Mouse (Mus musculus) midbrain, embryonic 16.5 days (tissue): ENCODE measurements around the gene Plekha3. TPM values are rescaled to one million over a fixed set of nuclear protein-coding genes. Genes with fewer than 3 reads are reported as not detected.

Experiments used
- ATAC-seq: fragments of 200-750 bp; cut with Nextera tagmentation; 2 replicates; pipeline ENCODE4 v1.8.0; 2017; ENCODE audit warnings: moderate TSS enrichment
- H3K27ac ChIP-seq: fragments of 300-500 bp; sonication (generic); 2 replicates; pipeline ENCODE4 v1.5.1; 2014; ENCODE audit warnings: mild to moderate bottlenecking, low read length, mixed read lengths
- H3K27me3 ChIP-seq: fragments of 300-500 bp; sonication (generic); 2 replicates; pipeline ENCODE4 v1.6.1; 2014; ENCODE audit warnings: low read depth, low read length, mixed read lengths; ENCODE audit not compliant: control insufficient read depth, insufficient read depth
- H3K36me3 ChIP-seq: fragments of 300-500 bp; sonication (generic); 2 replicates; pipeline ENCODE4 v1.6.1; 2014; ENCODE audit warnings: mild to moderate bottlenecking, low read length, moderate library complexity, mixed read lengths; ENCODE audit not compliant: control insufficient read depth, insufficient read depth
- H3K4me1 ChIP-seq: fragments of 300-500 bp; sonication (generic); 2 replicates; pipeline ENCODE4 v1.6.1; 2014; ENCODE audit warnings: mild to moderate bottlenecking, low read length, mixed read lengths; ENCODE audit not compliant: control insufficient read depth, insufficient read depth
- H3K4me2 ChIP-seq: fragments of 300-500 bp; sonication (generic); 2 replicates; pipeline ENCODE4 v1.6.1; 2014; ENCODE audit warnings: mild to moderate bottlenecking, low read length, mixed read lengths
- H3K4me3 ChIP-seq: fragments of 300-500 bp; sonication (generic); 2 replicates; pipeline ENCODE4 v1.5.1; 2014; ENCODE audit warnings: low read depth, mild to moderate bottlenecking, low read length, moderate library complexity, mixed read lengths
- H3K9ac ChIP-seq: fragments of 300-500 bp; sonication (generic); 2 replicates; pipeline ENCODE4 v1.6.1; 2014; ENCODE audit warnings: low read depth, low read length, mixed read lengths
- H3K9me3 ChIP-seq: fragments of 300-500 bp; sonication (generic); replicated peaks from 2 replicates; pipeline ENCODE4 v1.6.1; 2014; ENCODE audit warnings: mild to moderate bottlenecking, low read length, mixed read lengths; ENCODE audit not compliant: control insufficient read depth, poor library complexity, severe bottlenecking
- WGBS: fragments of 180-500 bp; shearing (Covaris S2); extraction: QIAGEN DNeasy Blood & Tissue Kit; methylation state at CpG from one replicate; pipeline ENCODE4 v1.1.7; 2014; 5-methylcytosine and 5-hydroxymethylcytosine counted together
- polyA plus RNA-seq: library from polyadenylated mRNA; unstranded; fragments of >200 nt; fragmentation: Nextera tagmentation; extraction: Ambion mirVana; gene quantifications from 2 replicates; pipeline ENCODE4 v1.2.1, GENCODE M21; 2015

The Plekha3 gene
- polyA plus RNA-seq: 5.5 and 6.8 TPM in 2 replicates

GRCm38 (mm10) chr2:76674725-76675427, at the start of gene Plekha3:
Plekha3 (plus strand) TSS chr2:76675281.
- peak within 1 kb of the TSS; percentile 73 for H3K4me3 ChIP-seq
- WGBS: 5% methylated on average over 39 of the region's 52 CpGs
- peak within 1 kb of the TSS; percentile 67 for H3K4me2 ChIP-seq
- peak within 1 kb of the TSS; percentile 81 for H3K9ac ChIP-seq
- peak within 1 kb of the TSS; percentile 81 for H3K27ac ChIP-seq
- no peaks in the 10 kb centered on the region for H3K9me3 ChIP-seq
- peaks cover 25% of the 10 kb centered on the region for H3K4me1 ChIP-seq
- no peaks in the 10 kb centered on the region for H3K27me3 ChIP-seq
- no peaks in the 10 kb centered on the region for H3K36me3 ChIP-seq
- peak; percentile 81 for ATAC-seq

GRCm38 (mm10) chr2:76630293-76630692, 44.8 kb upstream of the Plekha3 start:
- Histone ChIP-seq H3K4me2 (no peak overlapping the region), H3K9me3 (no peaks in the 10 kb centered on the region), H3K27ac (no peak overlapping the region), H3K4me1 (no peaks in the 10 kb centered on the region), H3K36me3 (peaks cover 56% of the 10 kb centered on the region), H3K4me3 (no peak overlapping the region), H3K9ac (no peak overlapping the region), H3K27me3 (no peaks in the 10 kb centered on the region)
- ATAC-seq: no peak
- WGBS: 97% methylated on average over 12 of the region's 12 CpGs

- no peak for ATAC-seq
- H3K9me3 ChIP-seq: no peaks in the 10 kb centered on the region
- H3K27me3 ChIP-seq: no peaks in the 10 kb centered on the region
- peaks cover 60% of the 10 kb centered on the region for H3K36me3 ChIP-seq
- no peak overlapping the region for H3K27ac ChIP-seq
- no peak overlapping the region for H3K4me3 ChIP-seq
- WGBS: 52% methylated on average over 4 of the region's 4 CpGs
- no peak overlapping the region for H3K9ac ChIP-seq
- no peaks in the 10 kb centered on the region for H3K4me1 ChIP-seq
- no peak overlapping the region for H3K4me2 ChIP-seq
These were observed 43.5 kb upstream of the Plekha3 start for GRCm38 (mm10) chr2:76631600-76631999.

GRCm38 (mm10) chr2:76639637-76640036, 35.4 kb upstream of the Plekha3 start:
- Histone ChIP-seq H3K4me1 (no peaks in the 10 kb centered on the region; the same call in 1 of the 2 replicates), H3K4me3 (no peak overlapping the region), H3K36me3 (peaks cover 37% of the 10 kb centered on the region), H3K4me2 (no peak overlapping the region), H3K9me3 (no peaks in the 10 kb centered on the region), H3K9ac (no peak overlapping the region), H3K27me3 (no peaks in the 10 kb centered on the region), H3K27ac (no peak overlapping the region)
- 98% methylated on average over 2 of the region's 2 CpGs for WGBS
- no peak for ATAC-seq

GRCm38 (mm10) chr2:76643801-76644200, 31.3 kb upstream of the Plekha3 start:
- H3K4me3 ChIP-seq: no peak overlapping the region
- H3K4me1 ChIP-seq: peaks cover 12% of the 10 kb centered on the region
- ATAC-seq: no peak
- H3K9me3 ChIP-seq: no peaks in the 10 kb centered on the region
- no peak overlapping the region for H3K9ac ChIP-seq
- no peaks in the 10 kb centered on the region for H3K27me3 ChIP-seq
- H3K27ac ChIP-seq: no peak overlapping the region
- no peak overlapping the region for H3K4me2 ChIP-seq
- peaks cover 16% of the 10 kb centered on the region; the same call in 1 of the 2 replicates for H3K36me3 ChIP-seq

GRCm38 (mm10) chr2:76647441-76647869, 27.6 kb upstream of the Plekha3 start:
- Histone ChIP-seq H3K9me3 (no peaks in the 10 kb centered on the region), H3K36me3 (peaks cover 4% of the 10 kb centered on the region; the same call in 1 of the 2 replicates), H3K9ac (peak overlapping the region; percentile 83), H3K4me3 (peak overlapping the region; percentile 73), H3K4me2 (peak overlapping the region; percentile 74), H3K27ac (peak overlapping the region; percentile 88), H3K4me1 (peaks cover 14% of the 10 kb centered on the region), H3K27me3 (no peaks in the 10 kb centered on the region)
- peak; percentile 70 for ATAC-seq
- 0% methylated on average over 24 of the region's 32 CpGs for WGBS

GRCm38 (mm10) chr2:76647883-76648570, 27.1 kb upstream of the Plekha3 start, which contains the start of the genes Prkra and Pjvk:
Prkra (minus strand) TSS chr2:76648015.
Pjvk (plus strand) TSS chr2:76648476.
- Histone ChIP-seq H3K4me3 (peak within 1 kb of the TSS; percentile 73), H3K9me3 (no peaks in the 10 kb centered on the region), H3K9ac (peak within 1 kb of the TSS; percentile 83), H3K36me3 (0 out of 2 replicates have a peak, but pooled peaks cover under 1% of the 10 kb centered on the region), H3K4me1 (peaks cover 14% of the 10 kb centered on the region), H3K27me3 (no peaks in the 10 kb centered on the region), H3K27ac (peak within 1 kb of the TSS; percentile 88), H3K4me2 (peak within 1 kb of the TSS; percentile 74)
- ATAC-seq: peak; percentile 99
- 0% methylated on average over 28 of the region's 42 CpGs for WGBS

- H3K4me1 ChIP-seq: peaks cover 14% of the 10 kb centered on the region
- H3K27ac ChIP-seq: peak overlapping the region; percentile 88
- WGBS: 32% methylated on average over 13 of the region's 13 CpGs
- peak overlapping the region; percentile 56 for H3K9ac ChIP-seq
- no peaks in the 10 kb centered on the region for H3K9me3 ChIP-seq
- peak overlapping the region; percentile 74 for H3K4me2 ChIP-seq
- H3K27me3 ChIP-seq: no peaks in the 10 kb centered on the region
- no peaks in the 10 kb centered on the region for H3K36me3 ChIP-seq
- peak overlapping the region; percentile 73 for H3K4me3 ChIP-seq
- peak; percentile 34 for ATAC-seq
These were observed 26.4 kb upstream of the Plekha3 start for GRCm38 (mm10) chr2:76648666-76649141.

GRCm38 (mm10) chr2:76653070-76653469, 22.0 kb upstream of the Plekha3 start:
- H3K4me1 ChIP-seq: peaks cover 2% of the 10 kb centered on the region
- no peak overlapping the region for H3K9ac ChIP-seq
- no peak for ATAC-seq
- no peaks in the 10 kb centered on the region for H3K36me3 ChIP-seq
- H3K4me3 ChIP-seq: no peak overlapping the region
- H3K4me2 ChIP-seq: no peak overlapping the region
- 90% methylated on average over 4 of the region's 4 CpGs for WGBS
- no peaks in the 10 kb centered on the region for H3K9me3 ChIP-seq
- H3K27me3 ChIP-seq: no peaks in the 10 kb centered on the region
- no peak overlapping the region for H3K27ac ChIP-seq
